Mouse (Mus musculus) CD8-positive naive resting alpha-beta T cell, adult 57 days (primary cell): ENCODE results near the gene Spag17. TPM values are rescaled to one million over a fixed set of nuclear protein-coding genes. Genes with fewer than 3 reads are reported as not detected.

Source experiments
- total RNA-seq: library from RNA; stranded (reverse); gene quantifications from one replicate; pipeline ENCODE4 v1.2.4, GENCODE M21; 2023

Spag17 gene
- not detected for total RNA-seq

GRCm38 (mm10) chr3:99885187-99885811 lies at the start of gene Spag17:
Gene Spag17 (plus strand): TSS chr3:99885406.

GRCm38 (mm10) chr3:100162315-100163105 lies 277.3 kb downstream of the Spag17 start, which contains the start of the genes Gdap2 and Wdr3:
Gene Gdap2 (plus strand): TSS chr3:100162381.
Gene Wdr3 (minus strand): TSS chr3:100162407.

